Mouse (Mus musculus): ENCODE data around the gene Fkbpl. TPM values are rescaled to one million over a fixed set of nuclear protein-coding genes. Genes with fewer than 3 reads are reported as not detected.
A peak's percentile ranks its signal among the peaks of the same experiment; 100 is the strongest.

Gene Fkbpl
- polyA plus RNA-seq, 1 experiment, result 8.5 TPM

GRCm38 (mm10) chr17:34649106-34649864 lies 4.7 kb downstream of the Fkbpl start:
- TF ChIP-seq CTCF (IDR thresholded peaks at IDR 0.05; ENCODE audit: borderline replicate concordance, insufficient read depth, low read depth, low read length), result no peak
- H3K27me3 ChIP-seq (ENCODE audit: control insufficient read depth, insufficient read depth, low read length), result no peaks in the 10 kb centered on the region
- no peak overlapping the region for H3K27ac ChIP-seq (ENCODE audit: insufficient read depth, low read length)
- peak in 1 of 2 experiments; percentile 8 for DNase-seq
- H3K4me3 ChIP-seq (replicated peaks; ENCODE audit: insufficient read depth, low read depth, low read length), result no peak overlapping the region
- 83% methylated on average over 18 of the region's 18 CpGs for WGBS
- peaks cover 12% of the 10 kb centered on the region for H3K4me1 ChIP-seq (ENCODE audit: control insufficient read depth, insufficient read depth, low read length)

GRCm38 (mm10) chr17:34650781-34651180 lies 6.2 kb downstream of the Fkbpl start:
- 75% methylated on average over 14 of the region's 14 CpGs for WGBS
- Histone ChIP-seq H3K27ac (ENCODE audit: insufficient read depth, low read length) (no peak overlapping the region), H3K4me3 (replicated peaks; ENCODE audit: insufficient read depth, low read depth, low read length) (no peak overlapping the region), H3K27me3 (ENCODE audit: control insufficient read depth, insufficient read depth, low read length) (no peaks in the 10 kb centered on the region), H3K4me1 (ENCODE audit: control insufficient read depth, insufficient read depth, low read length) (peaks cover 14% of the 10 kb centered on the region)
- DNase-seq, result peak in 1 of 2 experiments; percentile 6
- TF ChIP-seq CTCF (IDR thresholded peaks at IDR 0.05; ENCODE audit: borderline replicate concordance, insufficient read depth, low read depth, low read length) (no peak), POLR2A (IDR thresholded peaks at IDR 0.05; ENCODE audit: borderline replicate concordance, insufficient read depth, low read length) (no peak)

GRCm38 (mm10) chr17:34651507-34652221 lies 7.1 kb downstream of the Fkbpl start:
- WGBS, result 32% methylated on average over 19 of the region's 19 CpGs
- DNase-seq, result peak; percentile 43 to 44

DNA sequence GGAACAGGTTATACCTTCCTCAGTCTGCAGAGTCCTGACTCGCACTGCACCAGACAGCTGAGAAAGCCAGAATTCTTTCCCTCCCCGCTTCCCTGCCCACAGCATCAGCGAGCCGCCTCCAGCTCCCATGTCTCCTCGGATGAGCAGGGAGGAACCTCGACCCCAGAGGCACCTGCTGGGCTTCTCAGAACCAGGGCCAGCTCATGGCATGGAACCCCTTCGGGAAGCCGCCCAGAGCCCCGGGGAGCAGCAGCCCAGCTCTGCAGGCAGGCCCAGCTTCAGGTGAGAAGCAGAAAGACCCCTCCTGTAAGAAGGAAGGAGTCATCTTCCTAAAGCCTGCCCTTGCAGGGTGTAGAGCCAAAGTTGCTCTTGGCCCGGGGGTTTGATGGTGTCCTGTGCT lies 8.0 kb downstream of the Fkbpl start:
- no peak for DNase-seq
- Histone ChIP-seq H3K27me3 (ENCODE audit: control insufficient read depth, insufficient read depth, low read length) (no peaks in the 10 kb centered on the region), H3K4me1 (ENCODE audit: control insufficient read depth, insufficient read depth, low read length) (peaks cover 11% of the 10 kb centered on the region; the same call in 1 of the 2 replicates), H3K4me3 (replicated peaks; ENCODE audit: insufficient read depth, low read depth, low read length) (no peak overlapping the region), H3K27ac (ENCODE audit: insufficient read depth, low read length) (no peak overlapping the region)
- 81% methylated on average over 10 of the region's 10 CpGs for WGBS
- TF ChIP-seq CTCF (IDR thresholded peaks at IDR 0.05; ENCODE audit: borderline replicate concordance, insufficient read depth, low read depth, low read length) (no peak), POLR2A (IDR thresholded peaks at IDR 0.05; ENCODE audit: borderline replicate concordance, insufficient read depth, low read length) (no peak)

More at GRCm38 (mm10) chr17:34651507-34652221, 7.1 kb downstream of the Fkbpl start:
- Histone ChIP-seq H3K27ac (ENCODE audit: insufficient read depth, low read length) (no peak overlapping the region), H3K27me3 (ENCODE audit: control insufficient read depth, insufficient read depth, low read length) (no peaks in the 10 kb centered on the region), H3K4me3 (replicated peaks; ENCODE audit: insufficient read depth, low read depth, low read length) (no peak overlapping the region), H3K4me1 (ENCODE audit: control insufficient read depth, insufficient read depth, low read length) (peaks cover 11% of the 10 kb centered on the region; the same call in 1 of the 2 replicates)
- TF ChIP-seq CTCF (IDR thresholded peaks at IDR 0.05; ENCODE audit: borderline replicate concordance, insufficient read depth, low read depth, low read length) (no peak), POLR2A (IDR thresholded peaks at IDR 0.05; ENCODE audit: borderline replicate concordance, insufficient read depth, low read length) (no peak)

GRCm38 (mm10) chr17:34652985-34653384 lies 8.4 kb downstream of the Fkbpl start:
- no peaks in the 10 kb centered on the region for H3K27me3 ChIP-seq (ENCODE audit: control insufficient read depth, insufficient read depth, low read length)

DNA sequence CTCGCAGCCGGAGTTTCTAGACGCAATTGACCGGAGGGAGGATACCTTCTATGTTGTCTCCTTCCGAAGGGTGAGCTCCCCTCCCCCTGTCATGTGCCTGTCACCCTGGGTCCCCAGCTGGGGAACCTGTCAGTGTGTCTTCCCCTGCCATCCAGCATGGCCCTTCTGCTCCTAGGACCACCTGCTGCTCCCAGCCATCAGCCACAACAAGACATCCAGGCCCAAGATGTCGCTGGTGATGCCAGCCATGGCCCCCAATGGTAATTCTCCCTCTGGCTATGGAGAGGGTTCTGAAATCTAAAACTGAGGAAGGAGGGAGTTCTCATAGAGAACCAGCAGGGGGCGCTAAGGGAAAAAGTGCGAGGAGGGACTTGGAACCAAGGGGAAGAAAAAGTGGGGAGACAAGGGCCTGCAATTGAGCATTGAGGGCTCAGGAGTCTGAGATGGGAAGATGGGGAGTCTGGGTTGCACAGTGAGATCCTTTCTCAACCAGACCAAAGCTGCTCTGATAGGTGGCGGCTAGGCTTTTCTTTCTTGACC lies 9.3 kb downstream of the Fkbpl start:
- H3K27ac ChIP-seq (ENCODE audit: insufficient read depth, low read length), result no peak overlapping the region
- peaks cover 6% of the 10 kb centered on the region; the same call in 1 of the 2 replicates for H3K4me1 ChIP-seq (ENCODE audit: control insufficient read depth, insufficient read depth, low read length)
- DNase-seq, result peak; percentile 43 to 59
- TF ChIP-seq CTCF (IDR thresholded peaks at IDR 0.05; ENCODE audit: borderline replicate concordance, insufficient read depth, low read depth, low read length) (peak; percentile 60), POLR2A (IDR thresholded peaks at IDR 0.05; ENCODE audit: borderline replicate concordance, insufficient read depth, low read length) (no peak)
- no peak overlapping the region for H3K4me3 ChIP-seq (replicated peaks; ENCODE audit: insufficient read depth, low read depth, low read length)
- H3K27me3 ChIP-seq (ENCODE audit: control insufficient read depth, insufficient read depth, low read length), result no peaks in the 10 kb centered on the region
- 64% methylated on average over 9 of the region's 9 CpGs for WGBS

More at GRCm38 (mm10) chr17:34652985-34653384, 8.4 kb downstream of the Fkbpl start:
- WGBS, result 88% methylated on average over 8 of the region's 8 CpGs
- TF ChIP-seq CTCF (IDR thresholded peaks at IDR 0.05; ENCODE audit: borderline replicate concordance, insufficient read depth, low read depth, low read length) (no peak), POLR2A (IDR thresholded peaks at IDR 0.05; ENCODE audit: borderline replicate concordance, insufficient read depth, low read length) (no peak)
- peaks cover 11% of the 10 kb centered on the region; the same call in 1 of the 2 replicates for H3K4me1 ChIP-seq (ENCODE audit: control insufficient read depth, insufficient read depth, low read length)
- H3K4me3 ChIP-seq (replicated peaks; ENCODE audit: insufficient read depth, low read depth, low read length), result no peak overlapping the region
- no peak overlapping the region for H3K27ac ChIP-seq (ENCODE audit: insufficient read depth, low read length)
- DNase-seq, result peak; percentile 6 to 18

DNA sequence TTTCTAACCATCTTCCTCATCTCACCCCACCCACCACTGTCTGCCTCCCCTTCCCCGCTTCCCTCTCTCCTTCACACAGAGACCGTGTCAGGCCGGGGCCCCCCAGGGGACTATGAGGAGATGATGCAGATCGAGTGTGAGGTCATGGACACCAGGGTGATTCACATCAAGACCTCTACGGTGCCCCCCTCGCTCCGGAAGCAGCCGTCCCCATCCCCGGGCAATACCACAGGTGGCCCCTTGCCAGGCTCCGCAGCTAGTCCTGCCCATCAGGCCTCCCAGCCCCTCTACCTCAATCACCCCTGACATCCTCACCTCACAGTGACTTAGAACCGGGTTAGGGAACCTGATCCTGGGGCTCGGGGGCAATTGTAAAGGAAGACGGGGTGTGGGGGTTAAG lies 9.8 kb downstream of the Fkbpl start:
- H3K4me3 ChIP-seq (replicated peaks; ENCODE audit: insufficient read depth, low read depth, low read length), result no peak overlapping the region
- no peaks in the 10 kb centered on the region for H3K27me3 ChIP-seq (ENCODE audit: control insufficient read depth, insufficient read depth, low read length)
- no peak overlapping the region for H3K27ac ChIP-seq (ENCODE audit: insufficient read depth, low read length)
- peaks cover 6% of the 10 kb centered on the region; the same call in 1 of the 2 replicates for H3K4me1 ChIP-seq (ENCODE audit: control insufficient read depth, insufficient read depth, low read length)
- TF ChIP-seq CTCF (IDR thresholded peaks at IDR 0.05; ENCODE audit: borderline replicate concordance, insufficient read depth, low read depth, low read length) (no peak), POLR2A (IDR thresholded peaks at IDR 0.05; ENCODE audit: borderline replicate concordance, insufficient read depth, low read length) (no peak)
- DNase-seq, result peak; percentile 24 to 33
- 86% methylated on average over 13 of the region's 13 CpGs for WGBS
